Mouse (Mus musculus): ENCODE data around the gene Gda.

DNA sequence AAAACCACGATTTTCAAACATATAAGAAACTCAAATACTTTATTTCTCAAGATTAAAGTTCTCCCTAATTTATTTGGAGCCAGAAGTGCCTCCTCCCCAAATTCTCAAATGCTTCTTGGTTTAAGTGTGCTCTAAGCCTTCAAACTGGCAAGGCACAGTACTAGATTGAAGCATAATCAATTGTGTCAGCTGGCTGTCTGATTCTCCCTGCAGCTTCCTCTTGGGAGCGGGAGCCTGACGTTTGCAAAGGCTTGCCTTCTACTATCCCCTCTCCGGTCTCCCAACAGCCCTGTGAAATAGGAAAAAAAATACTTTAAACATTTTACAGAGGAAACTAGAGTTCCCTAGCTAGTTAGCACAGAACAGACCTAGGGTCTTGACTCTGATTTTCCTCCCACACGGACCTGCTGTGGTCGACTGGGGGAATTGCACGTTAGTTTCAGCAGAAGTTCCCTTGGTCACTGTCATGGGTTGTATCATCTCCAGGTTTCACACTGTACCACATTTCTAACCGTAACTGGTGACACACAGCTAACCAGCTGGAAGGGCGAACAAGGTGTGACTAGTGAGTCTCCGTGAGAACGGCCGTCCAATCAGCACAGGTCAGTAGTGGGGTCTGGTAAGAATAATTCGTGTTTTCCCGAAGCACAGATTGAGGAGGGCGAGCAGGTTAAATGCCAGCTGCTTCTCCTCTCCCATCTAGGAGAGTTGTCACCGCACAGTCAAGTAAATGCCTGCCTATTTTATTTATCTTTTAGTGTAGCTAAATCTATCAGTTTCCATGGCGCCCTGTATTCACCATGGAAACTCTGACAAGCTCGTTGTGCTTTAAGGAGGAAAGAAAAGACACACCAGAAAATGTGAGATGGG, 6.2 kb upstream of the Gda start:
- TF ChIP-seq CTCF (IDR thresholded peaks at IDR 0.05; ENCODE audit: borderline replicate concordance, insufficient read depth, low read length) (no peak), POLR2A (IDR thresholded peaks at IDR 0.05; ENCODE audit: low read depth, low read length) (no peak)

Data from embryonic fibroblast, embryonic 13.5 days (primary cell).